15 mouse cellular contexts compared by ENCODE assay signal in the genomic region with DNA sequence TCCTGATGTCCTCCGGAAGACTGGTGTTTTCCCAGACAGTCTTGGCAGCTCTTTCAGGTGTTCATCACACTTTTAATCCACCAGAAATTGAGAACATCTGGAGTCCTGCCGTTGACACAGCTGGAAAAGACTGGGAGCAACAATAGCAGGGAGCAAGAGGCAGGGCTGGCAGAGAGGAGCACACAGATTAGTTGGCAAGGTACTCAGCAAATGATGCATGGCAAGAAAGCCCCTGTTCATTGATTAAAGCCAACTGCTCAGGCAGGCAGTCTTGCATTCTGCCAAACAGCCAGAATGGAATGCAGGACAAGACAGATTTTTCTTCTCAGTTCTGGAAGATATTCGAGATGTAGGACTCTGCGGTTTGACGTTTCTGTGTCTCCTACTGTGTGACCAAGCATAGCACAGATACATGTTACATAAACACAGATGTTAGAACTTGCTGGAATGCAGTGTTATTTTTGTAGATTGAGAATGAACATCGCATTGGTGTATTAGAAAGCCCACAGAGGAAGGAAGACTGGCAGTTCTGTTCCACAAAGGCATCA.
A peak's percentile ranks its signal among the peaks of the same experiment; 100 is the strongest.
DNase-seq lines count a peak whose midpoint lies in the region; TF ChIP-seq lines count a peak whose summit lies in the region.
"Had no signal": no experiment of that assay in that cellular context is flagged by ENCODE, and none has a peak within 500 bp of the region (broad histone marks: within the 10 kb centered on the region; RNA-seq: fewer than 3 reads in every experiment).

No protein-coding gene starts in this region.

- TF ChIP-seq CTCF in cerebellum, adult 2 months (IDR thresholded peaks at IDR 0.05; ENCODE audit: borderline replicate concordance, insufficient read depth, low read depth, low read length) = no peak

- no peaks in the 10 kb centered on the region for H3K4me1 ChIP-seq in cerebellum, adult 2 months (ENCODE audit: control insufficient read depth, insufficient read depth, low read length)
- H3K4me1 ChIP-seq: heart, embryonic 13.5 days; limb, embryonic 12.5 days had no signal

- DNase-seq in cerebellum, postnatal 10 days = peak; percentile 69 to 75
- no peak for DNase-seq in cerebellum, adult 2 months
- peak; percentile 6 to 16 for DNase-seq in layer of hippocampus, postnatal 10 days (ENCODE audit: low spot score in 2 of 2)
- DNase-seq in layer of hippocampus, adult 9-11 months = no peak
- peak; percentile 15 for DNase-seq in embryo, embryonic 9.5 days (ENCODE audit: extremely low spot score)
- peak; percentile 16 for DNase-seq in lung, postnatal 10 days
- DNase-seq in thymus, postnatal 36 days = no peak
- DNase-seq in c-Kit-positive CD71-positive TER-119-positive erythroid progenitor cells, embryonic 14.5 days (ENCODE audit: low spot score) = no peak
- DNase-seq: cerebellum, adult 8-10 months; gastrocnemius, adult 2 months; liver, postnatal 0 days; spleen, adult 18-20 months had no signal

- no peak for TF ChIP-seq POLR2A in cerebellum, adult 2 months (IDR thresholded peaks at IDR 0.05; ENCODE audit: borderline replicate concordance, insufficient read depth, low read length)

- H3K27ac ChIP-seq in cerebellum, adult 2 months (ENCODE audit: insufficient read depth, low read length) = no peak overlapping the region
- H3K27ac ChIP-seq: gastrocnemius, adult 2 months; heart, embryonic 13.5 days; layer of hippocampus, adult 2 months; limb, embryonic 12.5 days had no signal

- H3K4me3 ChIP-seq in cerebellum, adult 2 months (replicated peaks; ENCODE audit: insufficient read depth, low read depth, low read length) = no peak overlapping the region
- H3K4me3 ChIP-seq: gastrocnemius, adult 2 months; heart, embryonic 13.5 days; layer of hippocampus, adult 2 months; limb, embryonic 12.5 days had no signal

- whole genome bisulfite sequencing in cerebellum, adult 2 months = 10% methylated on average over 6 of the region's 6 CpGs

- no peaks in the 10 kb centered on the region for H3K27me3 ChIP-seq in cerebellum, adult 2 months (ENCODE audit: control insufficient read depth, insufficient read depth, low read length)
- H3K27me3 ChIP-seq: heart, embryonic 13.5 days; limb, embryonic 12.5 days had no signal

Comparison
In these comparisons a context has a peak if more than half of its experiments do, and no peak if none do; other contexts are left out.
1. DNase-seq: peak in cerebellum, postnatal 10 days (2 of 2), layer of hippocampus, postnatal 10 days (2 of 2), embryo, embryonic 9.5 days (single experiment) and lung, postnatal 10 days (single experiment); none in cerebellum, adult 2 months (0 of 2), layer of hippocampus, adult 9-11 months (single experiment), thymus, postnatal 36 days (0 of 2) and c-Kit-positive CD71-positive TER-119-positive erythroid progenitor cells, embryonic 14.5 days (single experiment).